Mouse (Mus musculus) common myeloid progenitor, adult 5-6 weeks (primary cell): ENCODE measurements around the gene Aco1. TPM values are rescaled to one million over a fixed set of nuclear protein-coding genes. Genes with fewer than 3 reads are reported as not detected.
"Not testable (repeated sequence)": the region's sequence is repeated elsewhere in the genome, so short reads cannot be mapped to it uniquely, and the experiment has no call there.

Experiments
- ATAC-seq: replicated peaks from 2 replicates; pipeline ENCODE4 v1.8.0; 2016; ENCODE audit warnings: low read depth, mild to moderate bottlenecking, moderate TSS enrichment, inconsistent platforms; ENCODE audit not compliant: poor library complexity, severe bottlenecking
- total RNA-seq: library from RNA; stranded (forward); fragments of 200-1000, 187-1606 nt; gene quantifications from 2 replicates; pipeline ENCODE4 v1.2.3, GENCODE M21; 2017

Aco1 gene
- total RNA-seq = 25.1 and 30.6 TPM in 2 replicates

GRCm38 (mm10) chr4:40142743-40143532 is at the start of gene Aco1:
TSS of gene Aco1 (plus strand) at chr4:40143081.
- peak; percentile 80 for ATAC-seq

GRCm38 (mm10) chr4:40094974-40095373 is 47.9 kb upstream of the Aco1 start:
- ATAC-seq = no peak

GRCm38 (mm10) chr4:40102996-40103395 is 39.9 kb upstream of the Aco1 start:
- no peak for ATAC-seq

- ATAC-seq = no peak
These were observed 36.8 kb upstream of the Aco1 start for GRCm38 (mm10) chr4:40106004-40106536.

- no peak for ATAC-seq
These were observed 34.9 kb upstream of the Aco1 start for GRCm38 (mm10) chr4:40108030-40108429.

- no peak for ATAC-seq
These were observed 29.7 kb upstream of the Aco1 start for GRCm38 (mm10) chr4:40113173-40113572.

- ATAC-seq = no peak
These were observed 21.7 kb upstream of the Aco1 start for GRCm38 (mm10) chr4:40121221-40121620.

- ATAC-seq = not testable (repeated sequence)
These were observed 20.6 kb upstream of the Aco1 start for GRCm38 (mm10) chr4:40122291-40122690.

GRCm38 (mm10) chr4:40134468-40135102 is 8.3 kb upstream of the Aco1 start:
- peak; percentile 91 for ATAC-seq

GRCm38 (mm10) chr4:40136519-40136918 is 6.4 kb upstream of the Aco1 start:
- ATAC-seq = no peak

GRCm38 (mm10) chr4:40139663-40140255 is 3.1 kb upstream of the Aco1 start:
- ATAC-seq = peak; percentile 6; the same call in 1 of the 2 replicates

- no peak for ATAC-seq
These were observed 621 bp downstream of the Aco1 start for GRCm38 (mm10) chr4:40143533-40143871.

GRCm38 (mm10) chr4:40144543-40144942 is 1.7 kb downstream of the Aco1 start:
- ATAC-seq = no peak

GRCm38 (mm10) chr4:40144981-40145380 is 2.1 kb downstream of the Aco1 start:
- no peak for ATAC-seq

GRCm38 (mm10) chr4:40148281-40148680 is 5.4 kb downstream of the Aco1 start:
- no peak for ATAC-seq

GRCm38 (mm10) chr4:40150046-40150445 is 7.2 kb downstream of the Aco1 start:
- no peak for ATAC-seq

- no peak for ATAC-seq
These were observed 9.9 kb downstream of the Aco1 start for GRCm38 (mm10) chr4:40152771-40153170.

GRCm38 (mm10) chr4:40153500-40153899 is 10.6 kb downstream of the Aco1 start:
- no peak for ATAC-seq

GRCm38 (mm10) chr4:40154751-40155150 is 11.9 kb downstream of the Aco1 start:
- ATAC-seq = no peak

GRCm38 (mm10) chr4:40155467-40155999 is 12.7 kb downstream of the Aco1 start:
- ATAC-seq = no peak

- ATAC-seq = peak; percentile 40
These were observed 13.3 kb downstream of the Aco1 start for GRCm38 (mm10) chr4:40156153-40156552.
